Mouse (Mus musculus): ENCODE data around the gene Vldlr. TPM values are rescaled to one million over a fixed set of nuclear protein-coding genes. Genes with fewer than 3 reads are reported as not detected.
A peak's percentile ranks its signal among the peaks of the same experiment; 100 is the strongest.

Gene Vldlr
- polyA plus RNA-seq, 1 experiment from 2014 or later = 29.8 TPM

GRCm38 (mm10) chr19:27216767-27217403 lies 601 bp downstream of the Vldlr start:
- no peaks in the 10 kb centered on the region for H3K9me3 ChIP-seq
- peak overlapping the region; percentile 91 for H3K4me2 ChIP-seq (replicated peaks)
- H3K4me1 ChIP-seq (replicated peaks) = peaks cover 44% of the 10 kb centered on the region
- peak overlapping the region; percentile 95 for H3K27ac ChIP-seq
- WGBS = under 1% methylated on average over 44 of the region's 62 CpGs
- peak; percentile 85 for ATAC-seq
- no peaks in the 10 kb centered on the region for H3K36me3 ChIP-seq
- peaks cover 5% of the 10 kb centered on the region; the same call in 1 of the 2 replicates for H3K27me3 ChIP-seq
- H3K9ac ChIP-seq (replicated peaks) = peak overlapping the region; percentile 88
- peak overlapping the region; percentile 81 for H3K4me3 ChIP-seq (replicated peaks)

DNA sequence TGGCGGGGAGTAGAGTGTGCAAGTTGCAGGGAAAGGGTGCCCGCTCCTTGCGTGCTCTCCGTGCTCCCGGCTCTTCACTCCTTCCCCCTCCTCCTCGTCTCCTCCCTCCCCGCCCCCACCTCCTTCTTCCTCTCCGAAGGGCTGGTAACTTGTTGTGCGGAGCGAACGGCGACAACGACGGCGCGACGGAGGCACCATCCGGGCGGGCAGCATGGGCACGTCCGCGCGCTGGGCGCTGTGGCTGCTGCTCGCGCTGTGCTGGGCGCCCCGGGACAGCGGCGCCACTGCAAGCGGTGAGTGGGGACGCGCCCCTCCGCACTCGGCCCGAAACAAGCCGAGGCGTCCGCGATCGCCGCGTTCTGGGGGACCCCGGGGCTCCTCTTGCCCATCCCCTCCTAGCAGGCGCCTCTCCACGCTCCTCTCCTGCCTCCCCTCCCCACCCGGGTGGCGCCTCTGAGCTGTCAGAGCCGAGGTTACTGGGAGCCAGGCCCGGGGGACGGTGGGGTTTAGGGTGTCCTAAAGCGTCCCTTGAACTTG lies 1.2 kb downstream of the Vldlr start:
- Histone ChIP-seq H3K27ac (peak overlapping the region; percentile 95), H3K9ac (replicated peaks) (peak overlapping the region; percentile 88), H3K9me3 (no peaks in the 10 kb centered on the region), H3K4me1 (replicated peaks) (peaks cover 44% of the 10 kb centered on the region), H3K4me2 (replicated peaks) (peak overlapping the region; percentile 91), H3K36me3 (no peaks in the 10 kb centered on the region), H3K27me3 (peaks cover 5% of the 10 kb centered on the region; the same call in 1 of the 2 replicates), H3K4me3 (replicated peaks) (peak overlapping the region; percentile 81)
- ATAC-seq = peak; percentile 75
- 0% methylated on average over 42 of the region's 52 CpGs for WGBS

DNA sequence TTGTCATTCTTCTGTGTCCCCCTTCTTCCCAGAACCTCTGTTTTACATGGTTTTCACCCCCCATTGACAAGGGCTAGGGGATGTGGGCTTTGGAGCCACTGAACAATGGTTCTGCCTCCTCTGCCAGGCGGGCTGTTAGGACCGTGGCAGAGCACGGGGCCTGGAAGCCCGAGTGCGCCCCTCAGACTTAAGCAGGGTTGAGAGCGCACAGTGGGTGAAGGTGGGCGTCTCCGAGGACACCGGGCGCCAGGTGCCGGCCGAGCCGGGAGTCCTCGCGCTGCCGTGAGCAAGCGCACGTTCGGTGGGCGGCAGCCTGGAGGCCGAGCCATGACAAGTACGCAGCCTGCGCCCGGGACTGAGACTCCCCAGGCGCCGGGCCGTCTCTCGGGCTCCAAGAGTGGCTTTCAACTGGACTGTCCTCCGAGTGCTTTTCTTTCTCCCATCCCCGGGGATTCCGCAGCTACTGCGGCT lies 1.7 kb downstream of the Vldlr start:
- H3K36me3 ChIP-seq = no peaks in the 10 kb centered on the region
- H3K4me2 ChIP-seq (replicated peaks) = peak overlapping the region; percentile 91
- peak overlapping the region; percentile 88 for H3K9ac ChIP-seq (replicated peaks)
- under 1% methylated on average over 32 of the region's 32 CpGs for WGBS
- peak; percentile 38 for ATAC-seq
- peak overlapping the region; percentile 95 for H3K27ac ChIP-seq
- peak overlapping the region; percentile 81 for H3K4me3 ChIP-seq (replicated peaks)
- H3K9me3 ChIP-seq = no peaks in the 10 kb centered on the region
- peaks cover 47% of the 10 kb centered on the region for H3K4me1 ChIP-seq (replicated peaks)
- H3K27me3 ChIP-seq = peaks cover 5% of the 10 kb centered on the region; the same call in 1 of the 2 replicates

DNA sequence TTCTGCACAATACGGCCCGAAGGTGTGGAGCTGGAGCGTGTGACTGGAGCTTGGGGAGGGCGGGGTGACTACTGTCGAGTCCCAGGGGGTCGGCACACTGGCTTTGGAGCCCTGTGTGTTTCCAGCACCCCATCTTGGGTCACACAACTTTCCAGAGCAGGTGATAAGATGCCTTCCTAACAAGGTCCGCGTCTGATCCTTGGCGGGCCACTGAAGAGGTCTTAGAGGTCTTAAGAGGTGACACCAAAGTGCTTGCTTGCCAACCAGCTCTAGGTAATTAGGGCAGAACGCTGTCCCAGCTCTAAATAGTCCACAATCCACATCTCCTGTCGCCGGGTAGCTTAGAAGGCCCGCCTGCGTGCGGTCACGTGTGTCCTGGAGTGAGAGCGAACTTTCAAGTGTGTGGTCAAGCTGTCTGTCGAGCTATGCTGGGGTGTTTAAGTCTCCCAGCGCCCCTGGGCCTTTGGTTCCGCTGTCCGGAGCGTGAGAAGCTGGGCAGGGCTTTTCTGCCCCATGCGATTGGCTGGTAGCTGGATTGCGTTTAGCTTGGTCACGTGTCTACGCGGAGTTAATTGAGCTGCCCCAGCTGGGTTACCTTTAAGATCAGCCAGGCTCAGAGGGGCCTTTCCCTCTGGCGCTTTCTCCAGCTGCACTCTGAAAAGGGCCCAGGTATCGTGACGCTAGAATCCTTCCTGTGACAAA lies 2.4 kb downstream of the Vldlr start:
- H3K9ac ChIP-seq (replicated peaks) = peak overlapping the region; percentile 88
- H3K27ac ChIP-seq = peak overlapping the region; percentile 95
- H3K4me3 ChIP-seq (replicated peaks) = peak overlapping the region; percentile 81
- ATAC-seq = peak; percentile 15; the same call in 1 of the 2 replicates
- no peaks in the 10 kb centered on the region for H3K9me3 ChIP-seq
- WGBS = under 1% methylated on average over 30 of the region's 30 CpGs
- peak overlapping the region; percentile 91 for H3K4me2 ChIP-seq (replicated peaks)
- peaks cover 5% of the 10 kb centered on the region; the same call in 1 of the 2 replicates for H3K27me3 ChIP-seq
- H3K36me3 ChIP-seq = no peaks in the 10 kb centered on the region
- peaks cover 47% of the 10 kb centered on the region for H3K4me1 ChIP-seq (replicated peaks)

DNA sequence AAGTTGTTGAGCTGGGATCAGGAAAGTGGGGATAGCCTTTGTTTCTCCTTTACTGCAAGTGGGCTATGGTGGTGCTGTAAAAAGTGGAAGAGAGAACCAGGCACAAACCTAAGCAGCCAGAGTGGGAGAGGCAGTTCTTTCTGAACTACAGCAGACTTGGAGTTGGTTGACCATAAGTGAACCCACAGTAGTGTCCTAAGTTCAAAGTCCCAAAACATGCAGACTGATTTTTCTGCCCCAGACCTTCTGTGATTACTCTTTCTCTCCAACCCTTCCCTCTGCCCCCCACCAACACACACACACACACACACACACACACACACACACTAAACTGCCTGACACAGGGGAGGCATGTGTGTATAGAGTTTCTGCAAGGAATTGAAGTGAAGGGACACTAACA lies 3.3 kb downstream of the Vldlr start:
- no peaks in the 10 kb centered on the region for H3K9me3 ChIP-seq
- no peak for ATAC-seq
- H3K27me3 ChIP-seq = 0 out of 2 replicates have a peak, but pooled peaks cover 5% of the 10 kb centered on the region
- H3K9ac ChIP-seq (replicated peaks) = 0 out of 2 replicates have a peak overlapping the region, but pooled peaks have one; percentile 88
- peak overlapping the region; percentile 81 for H3K4me3 ChIP-seq (replicated peaks)
- H3K27ac ChIP-seq = no peak overlapping the region
- H3K4me1 ChIP-seq (replicated peaks) = peaks cover 55% of the 10 kb centered on the region
- peak overlapping the region; percentile 91 for H3K4me2 ChIP-seq (replicated peaks)
- no peaks in the 10 kb centered on the region for H3K36me3 ChIP-seq

GRCm38 (mm10) chr19:27223046-27223445 lies 6.8 kb downstream of the Vldlr start:
- no peak for ATAC-seq
- no peaks in the 10 kb centered on the region for H3K27me3 ChIP-seq
- no peak overlapping the region for H3K4me3 ChIP-seq (replicated peaks)
- no peak overlapping the region for H3K4me2 ChIP-seq (replicated peaks)
- no peaks in the 10 kb centered on the region for H3K9me3 ChIP-seq
- H3K36me3 ChIP-seq = no peaks in the 10 kb centered on the region
- no peak overlapping the region for H3K9ac ChIP-seq (replicated peaks)
- WGBS = 86% methylated on average over 6 of the region's 6 CpGs
- no peak overlapping the region for H3K27ac ChIP-seq
- peaks cover 58% of the 10 kb centered on the region for H3K4me1 ChIP-seq (replicated peaks)

GRCm38 (mm10) chr19:27224356-27224755 lies 8.1 kb downstream of the Vldlr start:
- H3K4me1 ChIP-seq (replicated peaks) = peaks cover 48% of the 10 kb centered on the region
- 70% methylated on average over 1 of the region's 1 CpGs for WGBS
- ATAC-seq = no peak
- H3K27ac ChIP-seq = no peak overlapping the region
- H3K4me2 ChIP-seq (replicated peaks) = no peak overlapping the region
- no peaks in the 10 kb centered on the region for H3K36me3 ChIP-seq
- no peaks in the 10 kb centered on the region for H3K27me3 ChIP-seq
- no peak overlapping the region for H3K4me3 ChIP-seq (replicated peaks)
- H3K9me3 ChIP-seq = no peaks in the 10 kb centered on the region
- H3K9ac ChIP-seq (replicated peaks) = no peak overlapping the region

DNA sequence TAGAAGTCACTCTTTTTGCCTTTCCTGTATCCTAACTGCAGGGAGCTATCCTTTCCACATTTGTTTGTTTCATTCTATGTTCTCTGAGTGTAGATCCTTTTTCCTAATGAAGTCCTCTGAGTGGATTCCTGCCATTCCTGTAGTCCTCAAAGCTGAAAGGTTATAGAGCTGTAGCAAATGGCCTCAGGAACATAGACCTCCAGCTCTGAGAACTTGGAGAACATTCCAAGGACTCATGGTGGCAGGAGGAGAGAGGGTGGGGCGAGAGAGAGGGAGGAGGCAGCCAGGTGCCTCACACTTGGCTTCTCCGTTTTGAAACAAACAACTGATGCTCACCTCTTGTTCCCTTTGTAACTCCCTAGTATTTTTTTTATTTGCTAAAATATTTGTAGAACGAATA lies 10.3 kb downstream of the Vldlr start:
- Histone ChIP-seq H3K4me3 (replicated peaks) (no peak overlapping the region), H3K9me3 (no peaks in the 10 kb centered on the region), H3K9ac (replicated peaks) (no peak overlapping the region), H3K4me1 (replicated peaks) (peaks cover 27% of the 10 kb centered on the region), H3K4me2 (replicated peaks) (no peak overlapping the region), H3K36me3 (peaks cover 15% of the 10 kb centered on the region), H3K27me3 (no peaks in the 10 kb centered on the region), H3K27ac (no peak overlapping the region)
- ATAC-seq = no peak
- WGBS = 75% methylated on average over 3 of the region's 3 CpGs

- ATAC-seq = no peak
- H3K9me3 ChIP-seq = no peaks in the 10 kb centered on the region
- H3K4me1 ChIP-seq (replicated peaks) = peaks cover 26% of the 10 kb centered on the region
- WGBS = 51% methylated on average over 4 of the region's 4 CpGs
- H3K36me3 ChIP-seq = peaks cover 20% of the 10 kb centered on the region
- no peak overlapping the region for H3K27ac ChIP-seq
- H3K4me3 ChIP-seq (replicated peaks) = no peak overlapping the region
- no peak overlapping the region for H3K9ac ChIP-seq (replicated peaks)
- no peaks in the 10 kb centered on the region for H3K27me3 ChIP-seq
- H3K4me2 ChIP-seq (replicated peaks) = no peak overlapping the region
These were observed 10.8 kb downstream of the Vldlr start for GRCm38 (mm10) chr19:27227131-27227530.

- peaks cover 31% of the 10 kb centered on the region for H3K36me3 ChIP-seq
- H3K9ac ChIP-seq (replicated peaks) = no peak overlapping the region
- no peak overlapping the region for H3K27ac ChIP-seq
- H3K27me3 ChIP-seq = no peaks in the 10 kb centered on the region
- no peaks in the 10 kb centered on the region for H3K9me3 ChIP-seq
- WGBS = 94% methylated on average over 1 of the region's 1 CpGs
- no peak overlapping the region for H3K4me2 ChIP-seq (replicated peaks)
- ATAC-seq = no peak
- H3K4me1 ChIP-seq (replicated peaks) = peaks cover 23% of the 10 kb centered on the region
- H3K4me3 ChIP-seq (replicated peaks) = no peak overlapping the region
These were observed 12.0 kb downstream of the Vldlr start for GRCm38 (mm10) chr19:27228254-27228653.

GRCm38 (mm10) chr19:27233386-27233785 lies 17.1 kb downstream of the Vldlr start:
- Histone ChIP-seq H3K27ac (no peak overlapping the region), H3K9me3 (no peaks in the 10 kb centered on the region), H3K4me3 (replicated peaks) (no peak overlapping the region), H3K27me3 (no peaks in the 10 kb centered on the region), H3K9ac (replicated peaks) (no peak overlapping the region), H3K4me1 (replicated peaks) (no peaks in the 10 kb centered on the region), H3K4me2 (replicated peaks) (no peak overlapping the region), H3K36me3 (peaks cover 62% of the 10 kb centered on the region)
- no peak for ATAC-seq
- 91% methylated on average over 2 of the region's 2 CpGs for WGBS

DNA sequence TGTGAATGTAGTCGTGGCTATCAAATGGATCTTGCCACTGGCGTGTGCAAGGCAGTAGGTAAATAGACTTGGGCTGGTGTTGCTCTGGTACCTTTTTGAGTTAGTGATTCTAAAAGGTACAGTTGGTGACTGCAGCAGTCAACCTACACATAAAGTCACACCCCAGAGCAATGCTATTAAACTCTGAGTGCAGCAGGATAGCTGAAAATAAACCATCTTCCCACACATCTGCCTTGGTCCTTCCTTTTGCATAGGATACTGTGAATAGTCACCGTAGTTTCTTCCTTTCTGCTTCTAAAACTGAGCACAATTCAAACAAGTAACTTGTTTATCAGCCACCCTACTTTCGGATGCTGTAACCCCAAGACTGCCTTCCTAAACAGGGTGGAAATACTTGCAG lies 23.6 kb downstream of the Vldlr start:
- peaks cover 84% of the 10 kb centered on the region for H3K36me3 ChIP-seq
- H3K27ac ChIP-seq = no peak overlapping the region
- no peaks in the 10 kb centered on the region for H3K4me1 ChIP-seq (replicated peaks)
- no peak overlapping the region for H3K4me3 ChIP-seq (replicated peaks)
- no peaks in the 10 kb centered on the region for H3K27me3 ChIP-seq
- ATAC-seq = no peak
- WGBS = 96% methylated on average over 4 of the region's 4 CpGs
- no peak overlapping the region for H3K9ac ChIP-seq (replicated peaks)
- no peaks in the 10 kb centered on the region for H3K9me3 ChIP-seq
- no peak overlapping the region for H3K4me2 ChIP-seq (replicated peaks)
